Mouse (Mus musculus) right cerebral cortex, postnatal 14 days (tissue): ENCODE measurements at regions not wholly inside any gene's neighbourhood (a gene's known extent, or its start where the extent isn't known, plus 50 kb on each side); places are given as distances from the start of the nearest gene placed in this dataset.

ENCODE experiments used
- DNase-seq: peaks from one replicate; pipeline ENCODE4 v3.0.0; 2022

- no peak for DNase-seq
These were observed 108.7 kb downstream of the Gm10260 start for GRCm38 (mm10) chr13:97651761-97652160.

- no peak for DNase-seq
These were observed 109.3 kb downstream of the Gm10260 start for GRCm38 (mm10) chr13:97651176-97651575.

- no peak for DNase-seq
These were observed 110.2 kb downstream of the Gm10260 start for GRCm38 (mm10) chr13:97650191-97650590.

GRCm38 (mm10) chr13:97647486-97647885, 112.9 kb downstream of the Gm10260 start:
- DNase-seq: no peak

- no peak for DNase-seq
These were observed 114.4 kb downstream of the Gm10260 start for GRCm38 (mm10) chr13:97646021-97646385.

- no peak for DNase-seq
These were observed 115.1 kb downstream of the Gm10260 start for GRCm38 (mm10) chr13:97645107-97646020.

- no peak for DNase-seq
These were observed 120.2 kb downstream of the Gm10260 start for GRCm38 (mm10) chr13:97640236-97640635.

GRCm38 (mm10) chr13:97639656-97640055, 120.8 kb downstream of the Gm10260 start:
- DNase-seq: no peak

- DNase-seq: no peak
These were observed 121.9 kb downstream of the Gm10260 start for GRCm38 (mm10) chr13:97638457-97639088.

GRCm38 (mm10) chr13:97637506-97637905, 122.9 kb downstream of the Gm10260 start:
- DNase-seq: no peak

GRCm38 (mm10) chr13:97634041-97634788, 126.2 kb downstream of the Gm10260 start:
- peak; percentile 38 for DNase-seq

- no peak for DNase-seq
These were observed 126.9 kb downstream of the Gm10260 start for GRCm38 (mm10) chr13:97633551-97633950.

GRCm38 (mm10) chr13:97631872-97632402, 128.5 kb downstream of the Gm10260 start:
- no peak for DNase-seq

GRCm38 (mm10) chr13:97630921-97631320, 129.5 kb downstream of the Gm10260 start:
- DNase-seq: no peak

GRCm38 (mm10) chr13:97628608-97629007, 131.8 kb downstream of the Gm10260 start:
- no peak for DNase-seq

- no peak for DNase-seq
These were observed 133.2 kb downstream of the Gm10260 start for GRCm38 (mm10) chr13:97627247-97627646.

- no peak for DNase-seq
These were observed 133.6 kb downstream of the Gm10260 start for GRCm38 (mm10) chr13:97626786-97627185.

- DNase-seq: no peak
These were observed 134.3 kb downstream of the Gm10260 start for GRCm38 (mm10) chr13:97626116-97626515.

- no peak for DNase-seq
These were observed 135.0 kb downstream of the Gm10260 start for GRCm38 (mm10) chr13:97625391-97625790.

- DNase-seq: no peak
These were observed 142.2 kb downstream of the Gm10260 start for GRCm38 (mm10) chr13:97618190-97618586.

GRCm38 (mm10) chr13:97617511-97618189, 142.8 kb downstream of the Gm10260 start:
- no peak for DNase-seq

- DNase-seq: no peak
These were observed 143.5 kb downstream of the Gm10260 start for GRCm38 (mm10) chr13:97616919-97617318.
